Mouse (Mus musculus): ENCODE measurements around the gene Pithd1. TPM values are rescaled to one million over a fixed set of nuclear protein-coding genes. Genes with fewer than 3 reads are reported as not detected.
"Not testable (repeated sequence)": the region's sequence is repeated elsewhere in the genome, so short reads cannot be mapped to it uniquely, and the experiment has no call there.

Gene Pithd1
- polyA plus RNA-seq, 1 experiment, result 31.8 TPM

DNA sequence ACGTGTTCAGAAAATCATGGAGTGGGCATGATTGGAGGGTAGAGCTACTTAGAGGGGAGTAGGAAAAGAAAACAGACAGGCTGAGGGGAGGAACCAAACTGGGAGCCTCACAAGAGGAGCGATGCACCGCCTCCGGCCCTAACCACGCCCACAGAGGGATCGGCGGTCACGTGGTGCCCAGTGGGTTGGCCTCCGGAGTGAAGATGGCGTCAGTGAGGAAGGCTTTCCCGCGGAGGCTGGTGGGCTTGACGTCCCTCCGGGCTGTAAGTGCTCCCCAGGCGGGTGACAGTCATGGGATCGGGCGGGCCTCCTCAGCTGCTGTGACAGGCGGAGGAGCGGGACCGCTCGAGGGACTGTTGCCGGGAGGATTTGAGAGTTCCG, 40.8 kb downstream of the Pithd1 start, which contains the start of gene Hmgcl:
Hmgcl (plus strand) TSS at position 171 of the 381 bp plus-strand sequence.
- peaks cover 21% of the 10 kb centered on the region for H3K4me1 ChIP-seq (ENCODE audit: control insufficient read depth, insufficient read depth, low read length)
- under 1% methylated on average over 23 of the region's 23 CpGs for WGBS
- no peaks in the 10 kb centered on the region for H3K27me3 ChIP-seq (replicated peaks; ENCODE audit: control insufficient read depth, insufficient read depth, low read length)
- TF ChIP-seq POLR2A (IDR thresholded peaks at IDR 0.05; ENCODE audit: low read depth, low read length), result peak; percentile 93
- TF ChIP-seq CTCF (conservative IDR thresholded peaks at IDR 0.05; ENCODE audit: insufficient read depth, insufficient read length, low read depth, low read length), result no peak
- no peaks in the 10 kb centered on the region for H3K36me3 ChIP-seq (ENCODE audit: control insufficient read depth, insufficient read depth, low read length)
- peak within 1 kb of the TSS; percentile 47 for H3K27ac ChIP-seq (ENCODE audit: insufficient read depth, low read depth, low read length)
- H3K4me3 ChIP-seq (ENCODE audit: insufficient read depth, low read depth, low read length), result peak within 1 kb of the TSS; percentile 87
- peak; percentile 97 for DNase-seq

DNA sequence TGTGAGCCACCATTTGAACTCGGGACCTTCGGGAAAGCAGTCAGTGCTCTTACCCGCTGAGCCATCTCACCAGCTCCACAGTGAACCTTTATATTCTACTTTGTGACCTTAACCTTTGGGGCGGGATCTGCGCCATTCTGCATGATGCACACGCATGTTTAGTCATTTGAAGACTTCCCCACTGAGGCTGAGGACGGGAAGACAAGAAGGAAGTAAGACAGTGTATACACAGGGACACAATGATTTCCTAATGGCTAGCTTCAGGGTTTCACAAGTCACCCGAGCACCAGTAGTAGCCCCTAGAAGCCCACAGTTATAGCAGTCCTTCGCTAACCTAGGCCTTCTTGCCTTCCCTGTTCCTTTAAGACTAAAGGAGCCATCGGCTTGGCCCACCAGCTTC, 41.4 kb downstream of the Pithd1 start:
- DNase-seq, result no peak
- TF ChIP-seq POLR2A (IDR thresholded peaks at IDR 0.05; ENCODE audit: low read depth, low read length), result no peak
- Histone ChIP-seq H3K36me3 (ENCODE audit: control insufficient read depth, insufficient read depth, low read length) (no peaks in the 10 kb centered on the region), H3K4me1 (ENCODE audit: control insufficient read depth, insufficient read depth, low read length) (peaks cover 21% of the 10 kb centered on the region), H3K4me3 (ENCODE audit: insufficient read depth, low read depth, low read length) (peak overlapping the region; percentile 87), H3K27me3 (replicated peaks; ENCODE audit: control insufficient read depth, insufficient read depth, low read length) (no peaks in the 10 kb centered on the region), H3K27ac (ENCODE audit: insufficient read depth, low read depth, low read length) (peak overlapping the region; percentile 47)
- 75% methylated on average over 10 of the region's 10 CpGs for WGBS

DNA sequence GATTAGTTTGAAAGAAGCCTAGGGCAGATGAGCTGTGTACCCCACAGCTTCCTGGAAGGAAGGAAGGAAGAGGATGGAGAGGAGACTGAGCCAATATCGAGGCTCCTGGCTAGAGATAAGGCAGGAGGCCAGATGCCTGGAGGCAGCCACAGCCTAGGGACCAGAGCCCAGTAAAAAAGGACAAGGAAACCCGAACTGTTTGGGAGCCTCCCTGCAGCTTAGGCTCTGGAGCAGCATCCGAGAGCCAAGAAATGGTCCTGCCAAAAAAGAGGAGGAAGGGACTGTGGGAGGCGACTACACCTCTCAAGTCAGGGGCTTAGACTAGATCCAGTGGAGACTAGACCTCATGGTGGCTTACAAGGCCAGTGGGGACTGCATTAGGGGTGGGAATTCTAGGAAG, 43.7 kb downstream of the Pithd1 start:
- 51% methylated on average over 4 of the region's 4 CpGs for WGBS
- no peak overlapping the region for H3K4me3 ChIP-seq (ENCODE audit: insufficient read depth, low read depth, low read length)
- no peak overlapping the region for H3K27ac ChIP-seq (ENCODE audit: insufficient read depth, low read depth, low read length)
- no peaks in the 10 kb centered on the region for H3K27me3 ChIP-seq (replicated peaks; ENCODE audit: control insufficient read depth, insufficient read depth, low read length)
- no peak for TF ChIP-seq POLR2A (IDR thresholded peaks at IDR 0.05; ENCODE audit: low read depth, low read length)
- no peak for TF ChIP-seq CTCF (conservative IDR thresholded peaks at IDR 0.05; ENCODE audit: insufficient read depth, insufficient read length, low read depth, low read length)
- no peaks in the 10 kb centered on the region for H3K36me3 ChIP-seq (ENCODE audit: control insufficient read depth, insufficient read depth, low read length)
- DNase-seq, result no peak
- peaks cover 11% of the 10 kb centered on the region for H3K4me1 ChIP-seq (ENCODE audit: control insufficient read depth, insufficient read depth, low read length)

DNA sequence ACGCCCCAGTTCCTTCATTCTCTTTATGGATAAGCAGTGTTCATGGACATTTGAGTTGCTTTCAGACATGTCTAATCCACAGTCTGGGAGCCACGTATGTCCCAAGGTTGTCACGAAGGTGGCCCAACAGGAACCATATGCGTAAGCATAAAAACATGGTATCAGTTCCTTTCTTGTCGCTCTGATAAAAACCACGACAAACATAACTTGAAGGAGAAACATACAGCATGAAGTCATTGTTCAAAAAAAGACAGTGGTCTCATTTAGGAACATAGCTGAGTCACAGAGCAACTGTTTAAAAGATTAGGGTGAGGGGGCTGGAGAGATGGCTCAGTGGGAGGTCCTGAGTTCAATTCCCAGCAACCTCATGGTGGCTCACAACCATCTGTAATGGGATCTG, 44.9 kb downstream of the Pithd1 start:
- Histone ChIP-seq H3K4me3 (ENCODE audit: insufficient read depth, low read depth, low read length) (no peak overlapping the region), H3K27me3 (replicated peaks; ENCODE audit: control insufficient read depth, insufficient read depth, low read length) (no peaks in the 10 kb centered on the region), H3K36me3 (ENCODE audit: control insufficient read depth, insufficient read depth, low read length) (no peaks in the 10 kb centered on the region; the same call in 1 of the 2 replicates), H3K4me1 (ENCODE audit: control insufficient read depth, insufficient read depth, low read length) (peaks cover 5% of the 10 kb centered on the region; the same call in 1 of the 2 replicates), H3K27ac (ENCODE audit: insufficient read depth, low read depth, low read length) (no peak overlapping the region)
- WGBS, result 91% methylated on average over 6 of the region's 6 CpGs
- DNase-seq, result no peak
- no peak for TF ChIP-seq CTCF (conservative IDR thresholded peaks at IDR 0.05; ENCODE audit: insufficient read depth, insufficient read length, low read depth, low read length)
- no peak for TF ChIP-seq POLR2A (IDR thresholded peaks at IDR 0.05; ENCODE audit: low read depth, low read length)

DNA sequence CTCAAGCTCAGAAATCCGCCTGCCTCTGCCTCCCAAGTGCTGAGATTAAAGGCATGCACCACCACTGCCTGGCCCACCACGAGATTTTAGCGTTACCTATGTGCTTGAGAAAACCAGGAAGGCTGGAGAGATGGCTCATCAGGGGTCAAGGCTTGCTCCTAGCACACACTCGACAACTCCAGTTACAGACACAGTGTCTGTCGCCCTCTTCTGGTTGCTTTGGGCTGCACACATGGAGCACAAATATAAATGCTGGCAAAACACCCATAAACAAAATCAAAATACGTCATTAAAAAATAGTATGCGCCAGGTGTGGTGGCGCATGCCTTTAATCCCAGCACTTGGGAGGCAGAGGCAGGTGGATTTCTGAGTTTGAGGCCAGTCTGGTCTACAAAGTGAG, 46.0 kb downstream of the Pithd1 start:
- WGBS, result 87% methylated on average over 8 of the region's 8 CpGs
- not testable (repeated sequence) for H3K4me1 ChIP-seq (ENCODE audit: control insufficient read depth, insufficient read depth, low read length); DNase-seq; H3K4me3 ChIP-seq (ENCODE audit: insufficient read depth, low read depth, low read length); H3K27ac ChIP-seq (ENCODE audit: insufficient read depth, low read depth, low read length); H3K27me3 ChIP-seq (replicated peaks; ENCODE audit: control insufficient read depth, insufficient read depth, low read length); H3K36me3 ChIP-seq (ENCODE audit: control insufficient read depth, insufficient read depth, low read length)
- TF ChIP-seq CTCF (conservative IDR thresholded peaks at IDR 0.05; ENCODE audit: insufficient read depth, insufficient read length, low read depth, low read length), result peak; percentile 54

- Histone ChIP-seq H3K4me3 (ENCODE audit: insufficient read depth, low read depth, low read length) (no peak overlapping the region), H3K4me1 (ENCODE audit: control insufficient read depth, insufficient read depth, low read length) (no peaks in the 10 kb centered on the region), H3K27me3 (replicated peaks; ENCODE audit: control insufficient read depth, insufficient read depth, low read length) (no peaks in the 10 kb centered on the region), H3K36me3 (ENCODE audit: control insufficient read depth, insufficient read depth, low read length) (peaks cover 4% of the 10 kb centered on the region), H3K27ac (ENCODE audit: insufficient read depth, low read depth, low read length) (no peak overlapping the region)
- TF ChIP-seq CTCF (conservative IDR thresholded peaks at IDR 0.05; ENCODE audit: insufficient read depth, insufficient read length, low read depth, low read length), result no peak
- no peak for TF ChIP-seq POLR2A (IDR thresholded peaks at IDR 0.05; ENCODE audit: low read depth, low read length)
- DNase-seq, result no peak
- 75% methylated on average over 7 of the region's 7 CpGs for WGBS
These were observed 48.2 kb downstream of the Pithd1 start for GRCm38 (mm10) chr4:135938858-135939257.

DNA sequence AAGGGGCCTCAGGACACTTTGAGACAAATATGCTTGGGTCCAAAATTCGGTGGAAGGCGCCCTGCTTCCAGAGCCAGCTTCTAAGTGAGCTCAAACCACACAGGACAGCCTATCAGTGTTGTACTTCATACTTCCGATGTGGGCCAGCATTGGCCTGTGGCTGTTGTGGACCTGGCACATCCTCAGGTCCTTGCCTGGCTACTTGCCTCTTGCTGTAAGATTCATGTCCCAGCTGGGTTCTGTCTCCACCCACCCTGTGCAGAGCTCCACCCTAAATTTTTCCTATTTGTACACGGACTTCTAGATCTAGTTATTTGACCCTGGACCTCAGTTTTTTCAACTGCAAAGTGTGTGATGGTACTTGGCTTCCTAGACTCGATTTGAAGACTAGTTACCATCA, 51.6 kb downstream of the Pithd1 start:
- H3K27ac ChIP-seq (ENCODE audit: insufficient read depth, low read depth, low read length), result no peak overlapping the region
- TF ChIP-seq CTCF (conservative IDR thresholded peaks at IDR 0.05; ENCODE audit: insufficient read depth, insufficient read length, low read depth, low read length), result no peak
- TF ChIP-seq POLR2A (IDR thresholded peaks at IDR 0.05; ENCODE audit: low read depth, low read length), result no peak
- H3K27me3 ChIP-seq (replicated peaks; ENCODE audit: control insufficient read depth, insufficient read depth, low read length), result no peaks in the 10 kb centered on the region
- peaks cover 7% of the 10 kb centered on the region for H3K36me3 ChIP-seq (ENCODE audit: control insufficient read depth, insufficient read depth, low read length)
- H3K4me3 ChIP-seq (ENCODE audit: insufficient read depth, low read depth, low read length), result no peak overlapping the region
- no peak for DNase-seq
- 67% methylated on average over 5 of the region's 5 CpGs for WGBS
- H3K4me1 ChIP-seq (ENCODE audit: control insufficient read depth, insufficient read depth, low read length), result no peaks in the 10 kb centered on the region
